Mouse (Mus musculus): ENCODE results near the gene Ncor2.

DNA sequence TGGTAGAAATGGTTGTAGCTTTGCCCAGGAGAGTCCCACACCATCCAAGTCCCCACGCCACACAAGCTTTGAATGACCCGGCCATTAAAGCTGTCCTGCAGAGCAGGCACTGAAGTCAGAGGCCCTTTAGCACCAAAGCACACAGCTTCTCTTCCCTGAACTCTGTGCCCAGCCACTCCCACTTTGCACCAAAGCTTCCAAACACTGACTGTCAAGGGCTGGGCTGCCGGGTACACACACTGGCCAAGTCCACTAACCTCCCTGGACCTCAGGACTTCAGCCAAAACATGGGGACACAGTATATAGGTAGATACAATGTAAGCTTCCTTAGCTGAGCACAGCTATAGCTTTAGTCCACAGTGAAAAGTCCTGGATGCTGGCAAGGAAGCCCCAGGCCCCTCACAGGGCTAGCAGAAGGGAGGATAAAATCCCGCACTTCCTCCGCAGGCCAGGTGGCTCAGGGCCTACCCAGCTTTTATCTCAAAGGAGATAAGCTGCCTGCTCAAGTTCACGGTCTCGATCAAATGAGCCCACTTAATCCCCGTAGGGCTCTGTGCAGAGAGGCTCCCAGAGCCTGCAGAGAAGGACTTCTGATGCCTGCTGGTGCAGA lies 15.5 kb downstream of the Ncor2 start:
- no peak for TF ChIP-seq CTCF (IDR thresholded peaks at IDR 0.05; ENCODE audit: low read depth, low read length)
- no peak for TF ChIP-seq POLR2A (IDR thresholded peaks at IDR 0.05; ENCODE audit: borderline replicate concordance, low read depth, low read length)
